Mouse (Mus musculus) thymus, adult 2 months (tissue): Measurements from ENCODE around the gene Plxnb1.

Source experiments
- CTCF ChIP-seq: fragments of 200-500 bp; IDR thresholded peaks from 2 replicates; pipeline ENCODE4 v1.5.1; 2012; ENCODE audit warnings: mild to moderate bottlenecking, control low read depth, low read length, moderate library complexity, borderline replicate concordance; ENCODE audit not compliant: control insufficient read depth, poor library complexity, insufficient read depth; ENCODE audit errors: extremely low read depth
- POLR2A ChIP-seq: fragments of 200-500 bp; IDR thresholded peaks from 2 replicates; pipeline ENCODE4 v1.6.1; 2012; ENCODE audit warnings: mild to moderate bottlenecking, low read length, control low read depth, moderate library complexity; ENCODE audit not compliant: control insufficient read depth, poor library complexity, insufficient read depth; ENCODE audit errors: extremely low read depth

DNA sequence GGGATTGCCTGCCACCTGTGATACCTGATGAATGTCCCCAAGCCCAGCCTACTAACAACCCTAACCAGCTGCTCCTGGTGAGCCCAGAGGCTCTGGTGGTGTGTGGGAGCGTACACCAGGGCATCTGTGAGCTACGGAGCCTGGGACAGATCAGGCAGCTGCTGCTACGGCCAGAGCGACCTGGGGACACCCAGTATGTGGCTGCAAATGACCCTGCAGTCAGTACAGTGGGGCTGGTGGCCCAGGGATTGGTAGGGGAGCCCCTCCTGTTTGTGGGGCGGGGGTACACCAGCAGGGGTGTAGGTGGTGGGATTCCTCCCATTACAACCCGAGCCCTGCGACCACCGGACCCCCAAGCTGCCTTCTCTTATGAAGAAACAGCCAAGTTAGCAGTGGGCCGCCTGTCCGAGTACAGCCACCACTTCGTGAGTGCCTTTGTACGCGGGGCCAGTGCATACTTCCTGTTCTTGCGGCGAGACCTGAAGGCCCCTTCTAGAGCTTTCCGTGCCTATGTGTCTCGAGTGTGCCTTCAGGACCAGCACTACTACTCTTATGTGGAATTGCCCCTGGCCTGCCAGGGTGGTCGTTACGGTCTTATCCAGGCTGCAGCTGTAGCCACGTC is 5.2 kb downstream of the Plxnb1 start:
- TF ChIP-seq POLR2A (no peak), CTCF (0 out of 2 replicates have a peak, but pooled peaks have one; percentile 23)
